Mouse (Mus musculus) gastrocnemius, postnatal 14 days (tissue): Measurements from ENCODE around the gene Gm12117. TPM values are rescaled to one million over a fixed set of nuclear protein-coding genes. Genes with fewer than 3 reads are reported as not detected.

ENCODE experiments used
- DNase-seq: peaks from one replicate; pipeline ENCODE4 v3.0.0; 2021; ENCODE audit warnings: mixed read lengths
- intact Hi-C: fragments of 180-260 bp; cut with DNase I; formaldehyde crosslinking; loops from one replicate; pipeline ENCODE4 v1.15.1; 2025; ENCODE audit warnings: low total_unique reads
- long read RNA-seq, 2 experiments: library from polyadenylated mRNA; stranded (forward); transcript quantifications; one replicate each; pipeline ENCODE4 v2.0.0; 2021
- total RNA-seq, 2 experiments: library from RNA; stranded (reverse); gene quantifications; 2 replicates each; pipeline ENCODE4 v1.2.3; 2021

Gene Gm12117
- total RNA-seq = not detected
- long read RNA-seq, experiment 1 = 0 reads
- long read RNA-seq, experiment 2 = 0 reads

DNA sequence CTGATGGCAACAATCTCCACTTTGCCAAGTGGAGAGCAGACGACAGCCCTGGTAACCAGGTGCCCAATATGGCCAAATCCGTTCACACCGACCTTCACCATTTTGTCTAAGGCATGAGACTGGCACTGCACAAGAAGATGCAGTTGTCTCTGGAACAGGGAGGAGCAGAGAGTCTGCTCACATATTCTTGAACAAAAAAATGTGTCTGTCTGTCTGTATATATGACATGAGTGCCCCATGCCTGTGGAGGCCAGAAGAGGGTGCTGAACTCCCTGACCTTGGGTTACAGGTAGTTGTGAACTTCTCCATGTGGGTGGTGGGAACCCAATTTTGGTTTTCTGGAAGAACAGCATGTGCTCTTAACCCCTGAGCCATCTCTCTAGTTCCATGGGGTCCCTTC, at the start of gene Gm12117:
Gm12117 (minus strand) TSS at position 101 of the 400 bp plus-strand sequence.
- intact Hi-C loops = no loop called here
- no peak for DNase-seq

- no peak for DNase-seq
- intact Hi-C loops = no loop called here
These were observed 42.6 kb upstream of the Gm12117 start for GRCm38 (mm10) chr11:33319006-33319611.

GRCm38 (mm10) chr11:33309566-33309965, 33.0 kb upstream of the Gm12117 start:
- DNase-seq = no peak
- intact Hi-C loops = no loop called here

DNA sequence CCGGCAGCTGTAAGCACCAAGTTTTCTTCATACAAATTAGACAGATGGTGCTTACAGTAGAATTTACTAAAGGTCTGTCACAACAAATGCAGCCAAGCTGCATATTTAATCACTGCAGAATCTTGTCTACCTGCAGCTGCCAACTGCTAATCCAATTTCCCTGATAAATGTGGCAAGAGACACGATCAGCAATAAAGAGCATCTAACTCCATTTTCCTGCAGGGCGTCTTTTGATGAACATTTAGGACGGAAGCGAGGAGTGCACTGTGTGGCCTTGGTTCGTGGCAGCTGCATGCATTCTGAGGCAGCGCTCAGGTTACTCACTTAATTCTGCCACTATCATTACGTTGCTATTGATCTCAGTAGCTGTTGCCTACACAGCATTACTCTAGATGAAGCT, 24.3 kb upstream of the Gm12117 start:
- no peak for DNase-seq
- intact Hi-C loops = no loop called here

GRCm38 (mm10) chr11:33299371-33299770, 22.8 kb upstream of the Gm12117 start:
- DNase-seq = no peak
- intact Hi-C loops = no loop called here

- intact Hi-C loops = no loop called here
- DNase-seq = no peak
These were observed 20.6 kb upstream of the Gm12117 start for GRCm38 (mm10) chr11:33297121-33297520.

DNA sequence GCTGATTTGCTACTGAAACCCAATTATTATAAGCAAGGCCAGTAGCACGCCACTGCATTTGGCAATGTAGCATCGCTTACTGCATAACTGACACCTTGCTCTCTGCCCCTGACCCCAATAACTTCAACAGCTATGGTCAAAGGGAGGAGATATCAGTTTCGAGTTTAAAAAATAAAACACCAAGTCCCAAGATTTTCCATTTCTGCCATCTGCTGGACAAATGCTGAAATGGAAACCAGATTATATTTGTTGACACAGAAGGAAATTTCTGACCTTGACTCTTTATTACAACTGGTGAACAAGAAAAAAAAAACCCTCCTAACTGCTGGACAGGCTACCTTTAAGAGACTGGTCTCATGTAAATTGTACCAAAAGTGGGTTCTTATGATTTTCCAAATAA, 18.9 kb upstream of the Gm12117 start:
- no peak for DNase-seq
- intact Hi-C loops = no loop called here

- DNase-seq = no peak
These were observed 17.5 kb upstream of the Gm12117 start for GRCm38 (mm10) chr11:33294063-33294462.

DNA sequence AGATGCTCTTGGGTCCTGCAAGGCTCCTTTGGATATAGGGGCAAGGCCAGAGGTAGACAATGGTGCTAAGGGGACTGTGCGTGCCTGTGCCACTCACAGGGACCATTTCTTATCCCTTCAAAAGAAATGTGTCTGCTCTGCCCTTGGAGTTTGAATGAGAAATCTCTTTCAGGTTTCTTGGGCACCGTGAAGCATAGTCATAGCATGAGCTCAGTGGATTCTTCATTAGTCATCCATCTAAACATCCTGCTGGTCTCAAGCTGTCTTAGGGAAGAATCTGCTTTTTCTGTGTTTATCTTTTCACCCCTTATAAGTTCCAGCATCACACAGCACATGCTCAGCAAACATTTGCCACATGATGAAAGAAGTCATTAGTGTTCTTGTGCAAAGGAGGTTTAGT, 2.0 kb upstream of the Gm12117 start:
- no peak for DNase-seq

More at GRCm38 (mm10) chr11:33294063-33294462, 17.5 kb upstream of the Gm12117 start:
- intact Hi-C loops = loop anchor here (5.0 kb wide), 1 partner anchor 117 kb away; no protein-coding TSS in a partner anchor

GRCm38 (mm10) chr11:33274816-33275215, 1.7 kb downstream of the Gm12117 start:
- intact Hi-C loops = no loop called here
- DNase-seq = no peak

More for the DNA sequence above, 2.0 kb upstream of the Gm12117 start:
- intact Hi-C loops = no loop called here

DNA sequence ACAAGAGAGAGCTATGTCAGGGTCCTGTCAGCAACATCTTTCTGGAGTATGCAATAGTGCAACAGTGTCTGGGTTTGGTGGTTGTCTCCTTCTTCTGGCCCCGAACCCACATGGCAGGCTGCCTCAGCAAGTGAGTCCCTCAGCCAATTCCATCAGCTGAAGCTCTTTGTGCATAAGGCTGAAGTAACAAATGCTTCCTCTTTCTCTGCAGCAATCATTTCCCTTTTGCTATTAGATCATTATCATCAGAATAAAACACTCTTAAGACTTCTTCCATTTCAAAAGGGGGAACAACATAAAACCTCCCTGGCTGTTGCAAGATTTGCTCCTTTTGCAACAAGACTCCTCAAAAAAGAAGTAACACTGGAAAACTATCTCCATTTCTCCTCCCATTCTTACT, 2.2 kb downstream of the Gm12117 start:
- intact Hi-C loops = no loop called here

DNA sequence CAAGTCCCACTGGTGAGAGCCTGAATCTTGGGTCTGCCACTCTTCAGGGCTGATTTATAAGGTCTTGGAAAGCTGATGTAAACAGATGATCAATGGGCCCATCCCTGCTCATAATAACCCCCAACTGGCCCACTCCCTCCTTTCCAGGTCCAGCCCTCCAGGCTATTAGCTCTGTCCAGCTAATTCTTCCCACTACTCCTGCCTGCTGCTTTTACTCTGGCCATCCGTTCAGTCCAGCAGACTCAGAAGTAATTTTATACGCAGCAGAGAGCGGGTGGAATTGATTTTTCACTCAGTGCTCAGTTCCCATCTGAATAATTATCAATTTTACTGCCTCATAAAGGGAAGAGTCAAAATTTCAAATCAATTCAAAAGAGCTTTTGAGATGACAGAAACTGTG, 36.2 kb downstream of the Gm12117 start:
- intact Hi-C loops = no loop called here
- no peak for DNase-seq

More for the DNA sequence above, 2.2 kb downstream of the Gm12117 start:
- peak; percentile 4 for DNase-seq

DNA sequence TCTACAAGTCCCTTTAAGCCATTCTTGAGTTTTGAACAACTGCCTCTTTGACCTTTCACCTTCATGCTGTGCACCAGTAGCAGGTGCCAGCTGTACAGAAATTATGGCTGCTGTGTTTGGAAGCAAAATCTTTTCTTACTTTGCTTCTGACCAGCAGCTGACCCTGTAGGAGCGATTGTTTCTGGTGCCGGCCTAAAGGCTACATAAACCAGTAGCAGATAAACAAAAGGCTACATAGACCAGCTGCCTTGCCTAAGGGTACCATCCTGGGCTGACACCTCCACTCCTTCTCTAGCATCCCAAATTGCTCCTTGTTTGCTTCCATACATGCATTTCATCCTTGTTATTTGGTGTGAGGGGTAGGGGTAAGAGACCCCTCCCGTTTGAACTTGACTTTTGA, 42.4 kb downstream of the Gm12117 start:
- no peak for DNase-seq
- intact Hi-C loops = no loop called here

GRCm38 (mm10) chr11:33232056-33232455, 44.5 kb downstream of the Gm12117 start:
- intact Hi-C loops = no loop called here

DNA sequence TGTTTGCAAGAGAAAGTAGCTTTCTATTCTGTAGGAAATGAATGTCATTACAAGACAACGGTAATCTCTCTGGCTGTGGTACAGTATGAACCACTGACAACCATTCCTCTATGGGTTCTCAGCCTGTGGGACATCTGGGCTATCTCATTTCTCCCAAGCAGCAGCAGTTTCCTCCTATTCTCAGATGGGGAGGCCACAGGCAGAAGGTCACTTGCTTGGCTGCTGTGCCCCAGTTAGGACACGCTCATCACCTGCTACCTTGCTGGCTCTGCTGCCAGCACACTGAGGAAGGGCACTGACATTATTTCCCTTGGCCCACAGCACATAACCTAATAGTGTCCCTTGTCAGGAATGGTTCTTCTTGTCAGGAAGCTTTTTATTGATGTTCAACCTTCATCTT, 48.4 kb downstream of the Gm12117 start:
- intact Hi-C loops = no loop called here
- DNase-seq = no peak

More at GRCm38 (mm10) chr11:33232056-33232455, 44.5 kb downstream of the Gm12117 start:
- no peak for DNase-seq

DNA sequence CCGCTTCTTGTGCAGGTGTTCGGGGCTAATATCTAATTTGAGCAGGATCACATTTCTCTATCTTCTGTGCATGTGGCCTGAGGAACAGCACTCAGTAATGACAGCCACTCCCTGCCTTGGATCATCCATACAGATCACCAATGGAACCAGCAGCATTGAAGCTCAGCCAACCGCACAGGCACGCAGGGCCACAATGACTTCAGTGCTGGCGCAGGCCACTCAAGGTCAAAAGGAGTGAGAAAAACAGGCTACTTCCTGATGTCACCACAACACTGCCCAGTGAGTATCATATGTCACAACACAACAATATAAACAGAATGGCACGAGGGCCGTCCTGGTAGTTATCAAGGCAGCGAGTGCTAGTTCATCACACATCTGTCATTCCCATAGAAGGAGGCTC, 50.0 kb downstream of the Gm12117 start:
- DNase-seq = no peak
- intact Hi-C loops = no loop called here

Other genes starting within 250 kb of the Gm12117 start
- 1 to 10 TPM; 1.9 to 5.6 TPM for gene Fgf18, start 129.3 kb downstream of the Gm12117 start, total RNA-seq
- 100 to 1,000 TPM; 136 to 145 TPM for gene Npm1, start 113.5 kb downstream of the Gm12117 start, total RNA-seq
- not detected for gene Tlx3, start 73.1 kb downstream of the Gm12117 start, total RNA-seq
- gene Ranbp17, start 237.0 kb upstream of the Gm12117 start, total RNA-seq = 1 to 10 TPM; 1.0 to 1.7 TPM